Mouse (Mus musculus): Measurements from ENCODE around the gene Fam89b. TPM values are rescaled to one million over a fixed set of nuclear protein-coding genes. Genes with fewer than 3 reads are reported as not detected.
"Not testable (repeated sequence)": the region's sequence is repeated elsewhere in the genome, so short reads cannot be mapped to it uniquely, and the experiment has no call there.

Gene Fam89b
- polyA plus RNA-seq, 1 experiment from 2014 or later, result 39.8 TPM

DNA sequence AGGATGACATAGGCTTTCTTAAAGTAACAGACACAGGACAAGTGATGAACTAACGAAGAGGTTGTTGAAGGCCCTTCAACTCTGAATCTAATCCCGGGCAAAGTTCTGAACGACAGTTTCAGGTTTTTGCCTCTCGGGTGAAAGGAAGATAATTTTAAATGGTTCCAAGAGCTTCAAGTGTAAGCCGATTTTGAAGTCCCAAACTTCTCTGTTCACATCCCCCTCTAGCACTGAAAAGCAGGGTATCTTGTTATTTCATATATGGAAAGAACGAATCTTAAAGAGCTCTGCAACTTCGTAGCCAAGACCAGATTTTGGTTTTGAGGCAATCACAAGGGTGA is 40.4 kb downstream of the Fam89b start:
- H3K36me3 ChIP-seq (replicated peaks), result peaks cover 62% of the 10 kb centered on the region
- H3K27ac ChIP-seq (replicated peaks), result peak overlapping the region; percentile 95
- peaks cover 86% of the 10 kb centered on the region for H3K4me1 ChIP-seq (replicated peaks)
- H3K9ac ChIP-seq, result peak overlapping the region; percentile 90
- ATAC-seq (ENCODE audit: insufficient read depth), result no peak
- H3K4me3 ChIP-seq (replicated peaks), result peak overlapping the region; percentile 84
- WGBS (ENCODE audit: insufficient replicate concordance), result under 1% methylated on average over 7 of the region's 7 CpGs
- no peaks in the 10 kb centered on the region for H3K27me3 ChIP-seq
- H3K9me3 ChIP-seq (replicated peaks), result no peaks in the 10 kb centered on the region
- H3K4me2 ChIP-seq, result peak overlapping the region; percentile 99

DNA sequence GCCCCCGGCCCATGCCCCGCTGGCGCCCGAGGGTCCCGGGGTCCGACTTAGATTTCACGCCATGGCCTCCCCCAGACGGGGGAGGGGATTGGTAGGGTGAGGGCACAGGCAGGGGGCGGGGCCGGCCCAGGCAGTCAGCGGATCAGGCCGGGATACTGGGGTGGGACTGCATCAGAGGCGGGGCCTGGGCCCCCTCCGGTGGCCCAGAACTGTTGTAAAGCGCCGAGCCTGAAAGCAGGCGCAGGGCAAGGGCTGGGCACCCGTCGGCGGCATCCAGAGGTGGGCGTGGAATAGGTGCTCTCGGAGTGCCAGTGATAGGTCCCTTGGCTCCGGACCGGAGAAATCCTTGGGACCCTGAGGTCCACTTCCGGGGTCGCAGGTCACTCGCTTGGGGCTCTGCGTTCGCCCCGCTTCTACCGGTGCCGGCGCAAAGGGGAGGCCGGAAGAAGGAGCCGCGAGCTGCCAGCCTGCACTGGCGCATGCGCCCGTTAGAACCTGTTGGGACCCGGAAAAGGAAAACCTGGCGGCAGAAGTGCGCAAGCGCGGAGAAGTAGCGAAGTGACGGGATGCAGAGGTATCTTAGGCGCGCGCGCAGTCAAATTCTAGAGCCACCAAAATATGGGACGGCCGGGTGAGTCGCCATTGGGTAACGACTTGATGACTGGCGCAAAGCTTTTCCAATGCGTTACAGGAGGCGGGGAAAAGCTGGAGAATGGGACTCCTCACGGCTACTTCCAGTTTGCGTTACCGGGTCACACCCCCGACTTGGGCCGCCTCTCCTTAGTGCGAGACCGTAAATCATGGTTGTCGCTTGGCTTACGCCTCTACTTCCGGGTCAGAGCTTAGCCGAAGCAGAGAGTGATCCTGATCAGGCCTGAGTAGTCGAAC is 41.0 kb downstream of the Fam89b start, which contains the start of the genes Map3k11 and Pcnx3:
Gene Map3k11, plus strand, starts transcription at position 543 of the 888 bp plus-strand sequence.
Gene Pcnx3, minus strand, starts transcription at position 709 of the 888 bp plus-strand sequence.
- peak; percentile 82 for ATAC-seq (ENCODE audit: insufficient read depth)
- Histone ChIP-seq H3K4me3 (replicated peaks) (peak within 1 kb of the TSS; percentile 84), H3K27ac (replicated peaks) (peak within 1 kb of the TSS; percentile 95), H3K9me3 (replicated peaks) (no peaks in the 10 kb centered on the region), H3K27me3 (no peaks in the 10 kb centered on the region), H3K36me3 (replicated peaks) (peaks cover 62% of the 10 kb centered on the region), H3K4me1 (replicated peaks) (peaks cover 82% of the 10 kb centered on the region), H3K9ac (peak within 1 kb of the TSS; percentile 90), H3K4me2 (peak within 1 kb of the TSS; percentile 99)
- under 1% methylated on average over 69 of the region's 69 CpGs for WGBS (ENCODE audit: insufficient replicate concordance)

DNA sequence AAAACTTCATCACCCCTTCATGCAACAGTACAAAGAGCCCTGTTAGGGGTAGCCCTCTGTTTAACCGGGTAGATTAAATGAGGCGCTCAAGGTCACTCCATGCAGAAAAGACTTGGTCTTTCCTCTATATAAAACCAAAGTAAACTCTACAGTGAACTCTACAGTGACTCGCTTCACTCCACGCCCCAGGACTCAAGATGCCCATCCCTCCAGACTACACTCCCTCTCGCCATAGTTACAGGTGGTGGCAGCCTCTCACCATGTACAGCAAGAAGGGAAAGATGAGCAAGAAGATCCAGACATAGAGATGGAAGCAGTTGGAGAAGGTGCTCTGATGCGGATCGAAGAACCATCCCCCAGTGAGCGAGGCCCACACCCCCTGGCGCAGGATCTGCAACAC is 41.7 kb downstream of the Fam89b start:
- Histone ChIP-seq H3K27ac (replicated peaks) (peak overlapping the region; percentile 95), H3K4me3 (replicated peaks) (peak overlapping the region; percentile 84), H3K4me2 (peak overlapping the region; percentile 99), H3K9ac (peak overlapping the region; percentile 90), H3K9me3 (replicated peaks) (no peaks in the 10 kb centered on the region), H3K36me3 (replicated peaks) (peaks cover 62% of the 10 kb centered on the region), H3K27me3 (no peaks in the 10 kb centered on the region), H3K4me1 (replicated peaks) (peaks cover 75% of the 10 kb centered on the region)
- WGBS (ENCODE audit: insufficient replicate concordance), result 22% methylated on average over 9 of the region's 9 CpGs
- ATAC-seq (ENCODE audit: insufficient read depth), result no peak

DNA sequence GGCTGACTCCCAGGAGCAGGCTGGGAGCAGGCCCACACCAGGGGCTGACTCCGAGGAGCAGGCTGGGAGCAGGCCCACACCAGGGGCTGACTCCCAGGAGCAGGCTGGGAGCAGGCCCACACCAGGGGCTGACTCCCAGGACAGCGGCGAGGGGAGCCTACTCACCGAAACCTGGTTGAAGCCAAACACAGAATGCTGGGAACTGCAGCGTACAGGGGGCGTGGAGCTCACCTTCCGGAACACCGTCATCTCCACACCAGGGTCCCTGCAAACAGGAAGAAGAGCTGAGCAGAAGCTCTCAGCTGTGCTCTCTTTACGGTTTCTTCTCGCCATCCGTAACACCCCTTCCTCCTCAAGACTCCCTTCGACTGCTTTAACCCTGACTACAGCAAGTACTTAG is 42.5 kb downstream of the Fam89b start:
- Histone ChIP-seq H3K4me1 (replicated peaks) (peaks cover 67% of the 10 kb centered on the region), H3K27ac (replicated peaks) (peak overlapping the region; percentile 95), H3K4me2 (peak overlapping the region; percentile 99), H3K36me3 (replicated peaks) (peaks cover 63% of the 10 kb centered on the region), H3K9ac (peak overlapping the region; percentile 90), H3K4me3 (replicated peaks) (peak overlapping the region; percentile 84)
- H3K27me3 ChIP-seq; ATAC-seq (ENCODE audit: insufficient read depth); H3K9me3 ChIP-seq (replicated peaks): not testable (repeated sequence)
- 83% methylated on average over 12 of the region's 12 CpGs for WGBS (ENCODE audit: insufficient replicate concordance)

DNA sequence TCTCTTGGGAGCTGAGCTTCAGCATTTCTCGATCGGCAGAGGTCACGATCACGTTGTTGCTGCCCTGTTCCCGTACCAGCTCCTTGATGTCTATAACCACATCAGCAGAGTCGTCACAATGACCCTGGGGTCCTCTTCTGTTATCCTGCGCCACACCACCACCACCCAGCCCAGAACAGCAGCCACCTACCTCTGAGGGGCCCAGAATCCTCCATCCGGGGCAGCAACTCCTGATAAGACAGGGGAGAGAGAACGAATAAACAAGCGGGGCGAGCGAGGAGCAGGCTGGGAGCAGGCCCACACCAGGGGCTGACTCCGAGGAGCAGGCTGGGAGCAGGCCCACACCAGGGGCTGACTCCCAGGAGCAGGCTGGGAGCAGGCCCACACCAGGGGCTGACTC is 43.0 kb downstream of the Fam89b start:
- H3K27ac ChIP-seq (replicated peaks), result peak overlapping the region; percentile 95
- WGBS (ENCODE audit: insufficient replicate concordance), result 37% methylated on average over 13 of the region's 13 CpGs
- H3K27me3 ChIP-seq, result no peaks in the 10 kb centered on the region
- H3K9me3 ChIP-seq (replicated peaks), result no peaks in the 10 kb centered on the region
- peak overlapping the region; percentile 42; the same call in 1 of the 2 replicates for H3K9ac ChIP-seq
- H3K4me1 ChIP-seq (replicated peaks), result peaks cover 62% of the 10 kb centered on the region
- H3K4me3 ChIP-seq (replicated peaks), result peak overlapping the region; percentile 27
- H3K36me3 ChIP-seq (replicated peaks), result peaks cover 63% of the 10 kb centered on the region
- H3K4me2 ChIP-seq, result peak overlapping the region; percentile 99
- no peak for ATAC-seq (ENCODE audit: insufficient read depth)

DNA sequence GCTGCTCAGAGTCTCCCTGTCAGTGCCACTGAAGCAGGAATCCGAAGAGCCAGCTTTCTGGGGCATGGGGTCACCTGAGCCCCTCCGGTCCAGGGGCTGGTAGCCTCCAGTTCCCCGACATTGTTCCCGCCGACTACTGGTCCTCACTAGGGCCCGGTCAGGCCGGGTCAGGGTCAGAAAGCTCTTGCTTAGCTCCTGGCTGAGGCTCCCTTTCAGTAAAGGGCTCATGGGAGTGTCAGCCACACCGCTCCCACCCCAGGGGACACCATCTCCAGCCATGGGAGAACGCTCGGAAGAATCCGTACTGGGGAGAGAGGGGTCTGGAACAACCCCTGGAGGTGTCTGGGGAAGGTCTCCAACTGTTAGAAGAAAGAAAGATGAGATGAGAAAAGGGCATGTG is 43.6 kb downstream of the Fam89b start:
- peak overlapping the region; percentile 27; the same call in 1 of the 2 replicates for H3K9ac ChIP-seq
- peak overlapping the region; percentile 99 for H3K4me2 ChIP-seq
- 88% methylated on average over 11 of the region's 11 CpGs for WGBS (ENCODE audit: insufficient replicate concordance)
- H3K36me3 ChIP-seq (replicated peaks), result peaks cover 63% of the 10 kb centered on the region
- ATAC-seq (ENCODE audit: insufficient read depth), result no peak
- peak overlapping the region; percentile 95; the same call in 1 of the 2 replicates for H3K27ac ChIP-seq (replicated peaks)
- peak overlapping the region; percentile 27; the same call in 1 of the 2 replicates for H3K4me3 ChIP-seq (replicated peaks)
- no peaks in the 10 kb centered on the region for H3K27me3 ChIP-seq
- H3K4me1 ChIP-seq (replicated peaks), result peaks cover 57% of the 10 kb centered on the region
- H3K9me3 ChIP-seq (replicated peaks), result no peaks in the 10 kb centered on the region

DNA sequence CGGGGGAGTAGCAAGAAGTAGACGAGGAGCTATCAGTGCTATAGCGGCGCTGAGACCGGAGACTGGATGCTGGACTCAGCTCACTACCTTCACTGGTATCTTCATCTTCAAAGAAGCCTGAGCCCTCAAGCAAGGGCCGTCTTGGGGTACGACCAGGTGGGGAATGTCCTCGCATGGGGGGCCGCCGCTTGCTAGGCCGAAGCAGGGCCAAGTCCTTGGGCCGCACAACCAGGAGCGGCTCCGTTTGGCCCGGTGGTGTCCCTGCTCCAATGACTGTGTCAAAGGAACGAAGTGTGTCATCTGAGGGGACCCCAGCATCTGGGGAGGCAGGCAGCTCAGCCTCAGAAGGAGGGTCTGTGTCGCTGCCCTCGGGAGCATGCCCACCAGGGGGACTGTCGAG is 44.0 kb downstream of the Fam89b start:
- 89% methylated on average over 19 of the region's 19 CpGs for WGBS (ENCODE audit: insufficient replicate concordance)
- Histone ChIP-seq H3K4me3 (replicated peaks) (no peak overlapping the region), H3K4me2 (0 out of 2 replicates have a peak overlapping the region, but pooled peaks have one; percentile 99), H3K36me3 (replicated peaks) (peaks cover 63% of the 10 kb centered on the region), H3K9ac (no peak overlapping the region), H3K27me3 (no peaks in the 10 kb centered on the region), H3K27ac (replicated peaks) (0 out of 2 replicates have a peak overlapping the region, but pooled peaks have one; percentile 95), H3K9me3 (replicated peaks) (no peaks in the 10 kb centered on the region), H3K4me1 (replicated peaks) (peaks cover 52% of the 10 kb centered on the region)
- ATAC-seq (ENCODE audit: insufficient read depth), result no peak

DNA sequence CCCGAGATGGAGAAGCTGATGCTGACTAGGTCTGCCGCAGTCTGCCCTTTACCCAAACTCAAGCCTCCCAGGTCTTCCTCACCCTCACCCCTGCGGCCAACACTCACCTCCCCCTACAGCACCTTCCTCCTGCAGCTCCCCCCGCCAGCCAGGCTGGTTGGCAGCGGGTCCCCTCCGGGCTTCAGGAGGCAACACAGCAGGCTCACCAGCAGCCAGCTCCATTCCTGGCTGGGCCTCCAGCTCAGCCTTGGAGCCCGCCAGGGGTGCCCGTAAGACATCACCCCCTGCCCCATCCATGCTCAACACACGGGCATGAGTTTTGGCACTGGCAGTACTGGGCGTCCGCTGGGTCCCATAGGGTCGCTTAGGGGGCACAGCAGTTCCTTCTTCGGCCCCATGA is 44.5 kb downstream of the Fam89b start:
- Histone ChIP-seq H3K4me2 (no peak overlapping the region), H3K27ac (replicated peaks) (no peak overlapping the region), H3K9me3 (replicated peaks) (no peaks in the 10 kb centered on the region), H3K4me3 (replicated peaks) (no peak overlapping the region), H3K9ac (no peak overlapping the region), H3K4me1 (replicated peaks) (peaks cover 48% of the 10 kb centered on the region), H3K27me3 (no peaks in the 10 kb centered on the region), H3K36me3 (replicated peaks) (peaks cover 68% of the 10 kb centered on the region)
- no peak for ATAC-seq (ENCODE audit: insufficient read depth)
- 86% methylated on average over 13 of the region's 13 CpGs for WGBS (ENCODE audit: insufficient replicate concordance)

DNA sequence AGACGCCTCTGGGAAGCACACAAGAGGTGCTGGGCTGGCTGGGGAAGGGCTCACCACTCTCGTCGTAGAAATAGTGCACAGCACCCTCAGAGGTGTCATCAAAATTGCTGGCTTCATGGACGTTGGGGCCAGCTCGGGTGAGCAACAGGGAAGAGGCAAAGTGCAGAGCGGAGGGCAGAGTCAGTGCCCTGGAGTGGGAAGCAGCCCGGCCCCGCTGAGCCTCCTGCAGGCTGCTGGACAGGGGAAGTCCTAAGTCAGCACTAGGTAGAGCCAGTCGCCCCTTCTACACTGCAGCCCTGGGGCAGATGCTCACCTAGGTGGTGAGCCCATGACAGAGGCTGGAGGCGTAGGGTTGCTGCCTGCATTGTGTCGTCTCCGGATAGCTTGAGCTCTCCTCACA is 45.2 kb downstream of the Fam89b start:
- ATAC-seq (ENCODE audit: insufficient read depth), result no peak
- Histone ChIP-seq H3K4me3 (replicated peaks) (no peak overlapping the region), H3K27me3 (no peaks in the 10 kb centered on the region), H3K4me1 (replicated peaks) (peaks cover 41% of the 10 kb centered on the region), H3K9ac (no peak overlapping the region), H3K36me3 (replicated peaks) (peaks cover 75% of the 10 kb centered on the region), H3K9me3 (replicated peaks) (no peaks in the 10 kb centered on the region), H3K4me2 (no peak overlapping the region), H3K27ac (replicated peaks) (no peak overlapping the region)
- WGBS (ENCODE audit: insufficient replicate concordance), result 85% methylated on average over 12 of the region's 12 CpGs

DNA sequence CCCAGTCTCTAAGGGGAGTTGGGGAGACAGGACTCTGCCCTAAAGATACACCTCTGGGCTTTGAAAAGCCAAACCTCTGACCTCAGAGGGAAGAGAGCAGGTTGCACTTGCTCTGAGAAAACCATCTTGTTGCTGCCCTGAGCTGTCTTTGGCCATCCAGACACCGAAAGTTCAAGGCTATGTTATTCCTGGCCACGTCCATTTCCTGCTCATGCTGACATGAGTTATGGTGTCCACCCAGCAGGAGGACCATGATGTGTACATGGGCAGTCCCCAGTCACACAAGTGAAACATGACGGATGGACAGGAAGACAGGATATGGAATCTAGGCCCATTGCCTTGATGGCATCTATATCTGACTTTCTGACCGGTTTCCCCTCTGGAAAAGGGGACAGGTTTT is 49.0 kb downstream of the Fam89b start:
- Histone ChIP-seq H3K4me3 (replicated peaks) (no peak overlapping the region), H3K9me3 (replicated peaks) (no peaks in the 10 kb centered on the region), H3K9ac (no peak overlapping the region), H3K36me3 (replicated peaks) (peaks cover 95% of the 10 kb centered on the region), H3K27me3 (no peaks in the 10 kb centered on the region), H3K4me2 (no peak overlapping the region), H3K27ac (replicated peaks) (no peak overlapping the region), H3K4me1 (replicated peaks) (peaks cover 9% of the 10 kb centered on the region; the same call in 1 of the 2 replicates)
- 78% methylated on average over 4 of the region's 4 CpGs for WGBS (ENCODE audit: insufficient replicate concordance)
- no peak for ATAC-seq (ENCODE audit: insufficient read depth)
